Mouse (Mus musculus): ENCODE data around the gene Vipas39.
"Not testable (repeated sequence)": the region's sequence is repeated elsewhere in the genome, so short reads cannot be mapped to it uniquely, and the experiment has no call there.

Gene Vipas39

GRCm38 (mm10) chr12:87266108-87266826 lies at the start of gene Vipas39, which contains the start of gene Ahsa1:
Gene Vipas39 (minus strand): TSS chr12:87266256.
Gene Ahsa1 (plus strand): TSS chr12:87266479.
- peak; percentile 83 to 87 for DNase-seq (ENCODE audit: low spot score in 2 of 2)

DNA sequence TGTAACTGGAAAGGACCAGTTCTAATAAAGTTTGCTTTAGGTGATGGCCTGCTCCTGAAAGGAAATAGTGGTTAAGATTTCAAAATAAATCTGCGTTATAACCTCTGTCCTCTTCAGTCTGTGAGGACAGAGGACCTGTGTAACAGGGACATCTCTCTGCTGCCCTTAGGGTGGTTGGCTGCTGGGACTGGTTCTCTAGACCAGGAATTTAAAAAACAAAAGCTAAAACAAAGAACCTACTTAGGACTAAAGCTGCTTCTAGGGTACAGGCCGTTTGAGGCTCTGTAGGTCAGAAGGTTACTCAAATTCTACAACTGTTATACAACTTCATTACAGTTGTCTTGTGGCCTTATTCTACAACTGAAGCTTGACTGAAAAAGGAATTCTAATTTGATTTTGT lies 47.0 kb upstream of the Vipas39 start:
- no peak for DNase-seq (ENCODE audit: low spot score in 2 of 2)

- not testable (repeated sequence) for DNase-seq (ENCODE audit: low spot score in 2 of 2)
Measured at GRCm38 (mm10) chr12:87306584-87306844, 40.5 kb upstream of the Vipas39 start.

DNA sequence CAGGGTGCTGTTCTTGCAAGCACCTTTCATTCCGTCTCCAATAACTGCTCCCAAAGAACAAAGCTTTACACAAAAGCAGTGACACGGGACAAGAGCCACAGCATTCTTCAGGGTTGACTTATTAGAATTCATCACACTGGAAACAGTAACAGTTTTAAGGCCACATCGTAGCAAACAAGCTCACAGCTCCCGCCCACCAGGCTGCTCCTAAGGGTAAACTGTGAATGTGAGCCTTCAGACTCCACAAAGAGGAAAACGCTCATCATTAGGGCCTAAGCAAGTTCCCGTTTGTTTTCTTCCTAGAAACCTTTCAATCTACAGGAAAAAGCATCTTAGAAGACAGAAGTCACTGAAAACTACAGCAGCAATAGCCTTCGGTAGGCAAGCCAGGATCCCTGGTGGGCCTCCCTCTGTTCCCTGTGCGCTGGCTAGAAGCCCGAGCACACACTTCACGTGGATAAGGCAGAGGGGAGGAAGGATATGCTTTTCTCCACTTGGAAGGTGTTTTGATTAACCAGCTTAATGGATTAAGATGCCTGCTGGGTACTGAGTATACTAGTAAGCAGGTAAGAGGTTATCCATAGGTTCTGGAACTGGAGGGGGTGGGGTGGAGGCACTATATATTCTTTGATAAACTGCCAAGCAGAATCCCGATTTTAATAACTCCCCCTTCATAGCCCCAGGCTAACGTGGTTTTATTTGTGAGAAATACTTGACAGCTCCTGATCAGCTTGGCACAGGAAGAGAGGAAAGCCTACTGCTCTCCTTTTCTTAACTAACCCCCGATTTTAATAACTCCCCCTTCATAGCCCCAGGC lies 39.9 kb upstream of the Vipas39 start:
- no peak for DNase-seq (ENCODE audit: low spot score in 2 of 2)

DNA sequence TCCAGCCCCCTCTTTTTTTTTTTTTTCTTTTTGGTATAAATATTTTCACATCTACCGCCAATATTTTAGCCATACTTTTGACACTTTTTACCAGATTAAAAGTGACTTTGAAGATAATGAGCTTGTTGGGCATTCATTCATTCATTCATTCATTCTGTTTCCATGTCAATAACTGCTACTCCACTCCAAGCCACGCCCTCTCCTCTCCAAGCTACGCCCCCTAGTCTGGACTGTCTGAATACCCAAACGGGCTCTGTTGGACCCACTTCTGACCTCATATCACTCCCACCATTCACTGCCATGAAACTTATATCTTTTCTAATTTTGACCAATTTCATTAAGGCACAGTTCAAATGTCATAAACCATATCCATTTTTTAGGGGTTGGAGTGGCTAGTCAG lies 35.1 kb upstream of the Vipas39 start:
- DNase-seq (ENCODE audit: low spot score in 2 of 2) = no peak

- DNase-seq (ENCODE audit: low spot score in 2 of 2) = no peak
Measured at GRCm38 (mm10) chr12:87300441-87300690, 34.3 kb upstream of the Vipas39 start.

- no peak for DNase-seq (ENCODE audit: low spot score in 2 of 2)
Measured at GRCm38 (mm10) chr12:87299657-87300440, 33.8 kb upstream of the Vipas39 start, which contains the start of gene Ism2. Gene Ism2 (minus strand): TSS chr12:87299705.

- no peak for DNase-seq (ENCODE audit: low spot score in 2 of 2)
Measured at GRCm38 (mm10) chr12:87299037-87299656, 33.1 kb upstream of the Vipas39 start.

- DNase-seq (ENCODE audit: low spot score in 2 of 2) = no peak
Measured at GRCm38 (mm10) chr12:87293934-87294333, 27.9 kb upstream of the Vipas39 start.

- no peak for DNase-seq (ENCODE audit: low spot score in 2 of 2)
Measured at GRCm38 (mm10) chr12:87289100-87289499, 23.0 kb upstream of the Vipas39 start.

DNA sequence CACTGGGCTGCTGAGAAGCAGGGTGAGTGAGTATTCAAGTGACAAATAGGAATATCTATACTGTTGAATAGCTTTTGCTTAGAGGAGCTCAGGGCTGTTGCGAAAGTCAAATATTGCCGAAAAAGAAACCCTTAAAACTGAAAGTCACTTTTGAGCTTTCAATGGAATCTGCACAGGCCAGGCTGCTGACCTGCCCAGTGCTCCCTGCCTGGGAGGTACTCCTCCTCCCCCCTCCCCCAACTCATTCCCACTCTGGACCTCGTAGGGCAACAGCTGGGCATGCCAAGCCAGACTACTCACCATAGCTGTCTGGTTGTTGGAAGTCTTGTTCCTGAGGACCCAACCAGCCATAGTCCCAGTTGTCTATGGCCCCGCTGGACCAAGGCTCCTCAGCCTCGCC lies 18.7 kb upstream of the Vipas39 start:
- DNase-seq (ENCODE audit: low spot score in 2 of 2) = no peak

DNA sequence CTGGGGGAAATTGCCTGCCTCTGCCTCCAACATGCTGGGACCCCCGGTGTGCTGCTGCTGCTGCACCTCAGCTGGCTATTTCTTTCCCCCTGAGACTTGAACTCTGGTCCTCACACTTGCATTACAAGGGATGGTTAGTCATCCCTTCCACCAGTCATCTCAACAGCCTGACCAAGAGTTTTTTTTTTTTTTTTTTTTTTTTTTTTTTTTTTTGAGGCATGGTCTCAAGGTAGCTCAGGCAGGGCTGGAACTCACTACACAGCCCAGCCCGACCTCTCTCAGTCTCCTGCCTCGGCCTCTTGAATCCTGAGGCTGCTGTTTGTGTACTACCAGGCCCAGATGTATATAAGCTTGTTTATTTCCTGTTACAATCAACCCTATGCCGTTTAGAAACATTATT lies 18.2 kb upstream of the Vipas39 start:
- DNase-seq (ENCODE audit: low spot score in 2 of 2) = no peak

- DNase-seq (ENCODE audit: low spot score in 2 of 2) = no peak
Measured at GRCm38 (mm10) chr12:87283706-87284105, 17.6 kb upstream of the Vipas39 start.

DNA sequence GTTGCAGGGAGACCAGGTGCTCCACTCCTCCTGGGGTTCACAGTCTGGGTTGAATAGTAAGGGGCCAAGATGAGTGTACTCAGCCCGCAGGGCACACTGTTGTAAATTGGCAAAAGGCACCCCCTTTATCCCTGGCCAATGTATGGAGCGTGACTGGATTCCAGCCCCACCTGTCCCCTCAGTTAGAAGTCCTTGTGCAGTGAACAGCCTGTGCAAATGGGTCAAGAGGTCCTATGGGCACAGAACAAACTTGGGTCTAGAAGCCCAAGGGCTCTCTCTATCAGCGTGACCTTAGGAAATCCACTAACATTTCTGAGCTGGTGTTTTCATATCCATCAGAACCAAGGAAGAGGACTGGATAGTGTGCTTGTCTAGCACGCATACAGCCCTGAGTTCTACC lies 16.7 kb upstream of the Vipas39 start:
- no peak for DNase-seq (ENCODE audit: low spot score in 2 of 2)

GRCm38 (mm10) chr12:87281766-87282165 lies 15.7 kb upstream of the Vipas39 start:
- DNase-seq (ENCODE audit: low spot score in 2 of 2) = no peak

DNA sequence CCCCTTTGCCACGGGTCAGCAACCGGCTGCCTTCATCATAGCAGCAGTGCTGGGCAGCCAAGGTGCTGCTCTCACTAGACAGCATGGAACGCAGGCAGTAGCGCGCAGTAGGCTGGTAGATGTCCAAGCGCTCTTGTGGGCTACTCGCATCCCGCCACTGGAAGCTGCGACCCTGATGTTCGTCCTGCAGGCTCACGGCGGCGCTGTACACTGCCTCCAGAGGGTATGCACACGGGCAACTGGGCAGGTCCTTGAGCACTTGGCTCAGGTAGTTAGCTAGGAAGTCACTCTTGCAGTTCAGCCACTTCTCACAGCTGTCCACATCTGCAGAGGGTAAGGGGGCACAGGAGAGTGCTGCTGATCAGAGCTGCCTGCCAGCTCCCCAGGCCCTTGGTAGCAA lies 13.8 kb upstream of the Vipas39 start:
- no peak for DNase-seq (ENCODE audit: low spot score in 2 of 2)

DNA sequence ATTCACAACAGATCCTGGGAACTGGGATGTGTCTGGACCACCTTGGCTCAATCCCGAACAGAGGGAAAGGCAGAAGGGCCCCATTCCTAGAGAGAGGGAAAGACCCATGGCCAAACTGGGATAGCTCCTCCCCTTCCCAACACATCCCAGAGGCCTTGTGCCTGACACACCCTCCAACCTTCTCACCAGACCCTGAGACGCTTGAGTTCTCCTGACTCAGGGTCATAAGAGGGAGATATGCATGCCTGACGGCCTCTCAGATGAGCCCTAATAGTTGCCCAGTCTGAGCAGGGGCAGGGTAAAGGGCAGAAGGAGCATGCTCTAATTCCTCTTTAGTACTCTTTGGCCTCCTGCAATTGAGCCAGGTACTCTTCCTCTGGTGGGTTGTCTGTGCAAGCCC lies 13.3 kb upstream of the Vipas39 start:
- no peak for DNase-seq (ENCODE audit: low spot score in 2 of 2)

DNA sequence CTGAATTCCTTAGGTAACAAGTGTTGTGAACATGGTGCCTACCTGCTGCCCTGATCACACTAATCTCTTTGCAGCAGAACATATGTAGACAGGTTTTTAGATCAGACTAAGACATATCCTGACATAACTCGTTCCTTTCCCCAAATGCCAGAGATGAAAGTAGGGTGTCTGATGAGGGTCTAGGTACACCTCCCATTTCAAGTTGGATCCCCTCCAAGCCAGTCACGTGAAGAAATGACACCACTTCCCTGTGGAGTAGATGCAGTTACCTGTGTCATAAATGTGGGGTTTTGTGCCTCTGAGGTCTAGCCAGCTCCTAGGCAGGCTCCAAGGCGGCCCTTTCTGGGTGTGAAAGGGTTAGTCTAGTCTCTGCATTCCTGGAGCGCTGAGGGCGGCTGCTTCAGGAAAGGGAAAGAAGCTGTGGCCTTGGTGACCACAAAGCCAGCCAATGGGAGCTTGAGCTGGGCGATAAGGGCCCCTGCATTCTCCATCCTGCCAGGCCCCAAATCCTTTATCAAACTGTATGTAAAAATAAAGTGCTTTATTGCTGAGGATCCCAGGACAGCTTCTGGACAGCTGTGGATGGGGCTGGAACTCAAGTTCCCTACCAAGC lies 12.2 kb upstream of the Vipas39 start:
- no peak for DNase-seq (ENCODE audit: low spot score in 2 of 2)

- DNase-seq (ENCODE audit: low spot score in 2 of 2) = not testable (repeated sequence)
Measured at GRCm38 (mm10) chr12:87277251-87277650, 11.2 kb upstream of the Vipas39 start.

DNA sequence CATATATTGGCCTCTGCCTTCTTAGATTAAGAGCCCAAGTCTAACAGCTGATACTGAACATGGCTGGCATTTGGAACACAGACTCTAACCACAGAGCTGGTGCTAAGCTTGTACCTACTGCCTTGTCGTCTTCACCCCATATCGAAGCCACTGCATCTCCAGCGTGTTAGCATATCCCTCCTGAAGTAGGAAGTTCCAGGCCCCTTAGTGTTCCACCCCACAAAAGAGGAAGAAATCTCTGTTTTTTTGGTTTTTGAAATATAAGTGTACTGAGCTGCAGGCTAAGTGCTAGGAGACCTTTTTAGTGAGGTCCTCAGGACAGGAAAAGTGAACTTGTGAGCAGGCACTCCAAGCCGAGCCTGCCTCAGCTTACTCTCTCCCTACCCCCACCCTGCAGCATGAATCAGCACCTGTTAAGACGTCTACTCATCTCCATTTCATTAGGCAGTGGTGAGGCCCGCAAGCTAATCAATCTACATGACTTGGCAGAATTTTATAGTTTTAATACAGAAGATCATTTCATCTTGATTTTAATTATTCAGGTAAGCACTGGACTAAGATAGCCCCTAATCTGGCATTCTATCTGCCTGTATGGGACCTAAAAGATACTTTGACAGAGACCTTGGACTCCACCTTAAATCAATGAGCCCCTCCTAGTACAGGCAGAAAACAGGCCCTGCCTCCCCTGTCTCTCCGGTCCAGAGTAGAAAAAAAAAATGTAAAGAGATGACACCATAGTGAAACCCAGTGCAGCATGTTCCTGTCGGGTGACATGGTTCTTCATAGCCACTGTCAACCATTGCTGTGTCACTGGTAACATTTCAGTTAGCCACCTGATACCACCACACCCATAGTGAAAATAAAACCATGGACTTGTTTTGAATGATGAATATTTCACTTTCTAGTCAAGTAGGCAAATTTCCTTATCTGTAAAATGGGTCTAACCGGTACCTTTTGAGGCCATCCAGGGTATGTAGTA lies 9.1 kb upstream of the Vipas39 start:
- no peak for DNase-seq (ENCODE audit: low spot score in 2 of 2)

DNA sequence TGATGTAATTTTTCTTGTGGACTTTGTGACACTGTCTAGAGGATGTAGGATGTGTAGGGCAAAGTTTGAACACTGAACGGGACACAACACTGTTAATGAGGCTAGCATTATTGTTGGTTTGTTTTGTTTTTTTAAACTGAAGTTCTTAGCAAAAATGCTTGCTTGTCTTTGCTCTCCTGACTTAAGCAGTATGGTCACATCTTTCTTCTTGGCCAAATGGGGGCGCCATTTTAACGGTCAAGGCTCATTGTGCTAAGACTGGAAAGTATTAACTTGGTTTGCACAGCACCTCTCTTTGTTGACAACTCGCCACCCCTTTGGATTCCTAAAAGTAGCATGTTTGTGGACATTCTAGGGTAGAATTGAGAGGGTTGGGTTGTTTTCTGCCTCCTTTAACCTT lies 1.6 kb upstream of the Vipas39 start:
- no peak for DNase-seq (ENCODE audit: low spot score in 2 of 2)

Measured in spleen, postnatal 4 days (tissue).